Mouse (Mus musculus) cerebellum, adult 2 months (tissue): ENCODE measurements around the gene Usp24.

Experiments used
- CTCF ChIP-seq: fragments of 200-500 bp; IDR thresholded peaks from 2 replicates; pipeline ENCODE4 v1.5.1; 2011; ENCODE audit warnings: low read depth, mild to moderate bottlenecking, control low read depth, low read length, moderate library complexity, borderline replicate concordance; ENCODE audit not compliant: insufficient read depth
- POLR2A ChIP-seq: fragments of 200-500 bp; IDR thresholded peaks from 2 replicates; pipeline ENCODE4 v1.6.1; 2011; ENCODE audit warnings: low read length, control low read depth, borderline replicate concordance; ENCODE audit not compliant: insufficient read depth

DNA sequence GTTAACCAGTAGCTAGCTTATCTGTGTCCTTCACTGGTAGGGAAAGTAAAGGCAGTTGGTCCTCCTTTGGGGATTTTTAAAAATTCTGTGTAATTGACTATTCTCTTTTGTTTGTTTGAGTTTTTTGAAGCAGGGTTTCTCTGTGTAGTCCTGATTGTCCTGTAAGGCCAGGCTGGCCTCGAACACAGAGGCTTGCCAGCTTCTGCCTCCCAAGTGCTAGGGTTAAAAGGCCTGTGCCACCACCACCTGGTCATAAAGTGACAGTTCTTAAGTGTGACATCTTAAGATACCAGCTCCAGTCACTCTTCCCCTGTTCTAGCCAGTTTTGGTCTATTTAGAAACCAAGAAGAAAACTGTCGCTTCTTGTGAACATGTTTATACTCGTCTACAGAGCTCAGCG, 2.2 kb downstream of the Usp24 start:
- TF ChIP-seq CTCF, result no peak
- TF ChIP-seq POLR2A, result no peak
